Mouse (Mus musculus) brown adipose tissue, adult 24 weeks (tissue): ENCODE measurements around the gene Coq10a. TPM values are rescaled to one million over a fixed set of nuclear protein-coding genes. Genes with fewer than 3 reads are reported as not detected.
"Not testable (repeated sequence)": the region's sequence is repeated elsewhere in the genome, so short reads cannot be mapped to it uniquely, and the experiment has no call there.

Experiments used
- H3K27ac ChIP-seq: fragments of 200-500 bp; replicated peaks from 2 replicates; pipeline ENCODE4 v1.5.1; 2012; ENCODE audit warnings: low read depth, mild to moderate bottlenecking, low read length
- H3K4me1 ChIP-seq: fragments of 200-500 bp; 2 replicates; pipeline ENCODE4 v1.6.1; 2012; ENCODE audit warnings: low read length, mixed read lengths; ENCODE audit not compliant: control insufficient read depth, insufficient read depth, insufficient read length
- H3K4me3 ChIP-seq: fragments of 200-500 bp; 2 replicates; pipeline ENCODE4 v1.5.1; 2012; ENCODE audit warnings: low read depth, mild to moderate bottlenecking, low read length, moderate library complexity; ENCODE audit not compliant: insufficient read depth
- polyA plus RNA-seq: library from polyadenylated mRNA; stranded (reverse); fragments of >200 nt; gene quantifications from 2 replicates; pipeline ENCODE4 v1.2.4, GENCODE M21; 2012; ENCODE audit not compliant: missing spikeins, insufficient read depth, insufficient read length

Gene Coq10a
- polyA plus RNA-seq, 1 experiment: 173 TPM

- Histone ChIP-seq H3K27ac (peak overlapping the region; percentile 95), H3K4me1 (peaks cover 3% of the 10 kb centered on the region; the same call in 1 of the 2 replicates), H3K4me3 (peak overlapping the region; percentile 42)
Measured at GRCm38 (mm10) chr10:128340257-128340656, 28.5 kb downstream of the Coq10a start.

- Histone ChIP-seq H3K27ac (peak overlapping the region; percentile 96), H3K4me1 (no peaks in the 10 kb centered on the region), H3K4me3 (peak overlapping the region; percentile 97)
Measured at GRCm38 (mm10) chr10:128338948-128339347, 29.8 kb downstream of the Coq10a start.

- Histone ChIP-seq H3K4me3 (peak overlapping the region; percentile 97), H3K4me1 (no peaks in the 10 kb centered on the region), H3K27ac (peak overlapping the region; percentile 96)
Measured at GRCm38 (mm10) chr10:128338415-128338814, 30.4 kb downstream of the Coq10a start.

- Histone ChIP-seq H3K4me1 (no peaks in the 10 kb centered on the region), H3K4me3 (peak within 1 kb of the TSS; percentile 97), H3K27ac (peak within 1 kb of the TSS; percentile 99)
Measured at GRCm38 (mm10) chr10:128337306-128338181, 31.3 kb downstream of the Coq10a start, which contains the start of gene Cs. Gene Cs (plus strand): TSS chr10:128337734.

GRCm38 (mm10) chr10:128336597-128336996 is 32.2 kb downstream of the Coq10a start:
- Histone ChIP-seq H3K4me1 (no peaks in the 10 kb centered on the region), H3K4me3 (0 out of 2 replicates have a peak overlapping the region, but pooled peaks have one; percentile 70), H3K27ac (peak overlapping the region; percentile 99)

- Histone ChIP-seq H3K4me1 (no peaks in the 10 kb centered on the region), H3K27ac (peak overlapping the region; percentile 99), H3K4me3 (no peak overlapping the region)
Measured at GRCm38 (mm10) chr10:128336195-128336594, 32.6 kb downstream of the Coq10a start.

- Histone ChIP-seq H3K4me3 (no peak overlapping the region), H3K4me1 (no peaks in the 10 kb centered on the region), H3K27ac (no peak overlapping the region)
Measured at GRCm38 (mm10) chr10:128335582-128335981, 33.2 kb downstream of the Coq10a start.

- not testable (repeated sequence) for H3K4me3 ChIP-seq, H3K27ac ChIP-seq, H3K4me1 ChIP-seq
Measured at GRCm38 (mm10) chr10:128332358-128333249, 36.2 kb downstream of the Coq10a start.

- H3K4me3 ChIP-seq: no peak overlapping the region
- H3K27ac ChIP-seq: no peak overlapping the region
- peaks cover 5% of the 10 kb centered on the region; the same call in 1 of the 2 replicates for H3K4me1 ChIP-seq
Measured at GRCm38 (mm10) chr10:128327610-128328009, 41.2 kb downstream of the Coq10a start.

GRCm38 (mm10) chr10:128326825-128327224 is 42.0 kb downstream of the Coq10a start:
- Histone ChIP-seq H3K27ac (no peak overlapping the region), H3K4me3 (no peak overlapping the region), H3K4me1 (peaks cover 5% of the 10 kb centered on the region; the same call in 1 of the 2 replicates)

GRCm38 (mm10) chr10:128323516-128323915 is 45.3 kb downstream of the Coq10a start:
- Histone ChIP-seq H3K27ac (no peak overlapping the region), H3K4me3 (peak overlapping the region; percentile 80), H3K4me1 (peaks cover 8% of the 10 kb centered on the region; the same call in 1 of the 2 replicates)

GRCm38 (mm10) chr10:128322141-128323108 is 46.4 kb downstream of the Coq10a start, which contains the start of gene Cnpy2:
Gene Cnpy2 (plus strand): TSS chr10:128322459.
- H3K4me1 ChIP-seq: peaks cover 8% of the 10 kb centered on the region; the same call in 1 of the 2 replicates
- peak within 1 kb of the TSS; percentile 80 for H3K4me3 ChIP-seq
- peak within 1 kb of the TSS; percentile 83 for H3K27ac ChIP-seq

- Histone ChIP-seq H3K27ac (no peak overlapping the region), H3K4me1 (peaks cover 8% of the 10 kb centered on the region; the same call in 1 of the 2 replicates), H3K4me3 (peak overlapping the region; percentile 33; the same call in 1 of the 2 replicates)
Measured at GRCm38 (mm10) chr10:128321641-128322040, 47.2 kb downstream of the Coq10a start.

- Histone ChIP-seq H3K4me1 (no peaks in the 10 kb centered on the region), H3K27ac (no peak overlapping the region), H3K4me3 (no peak overlapping the region)
Measured at GRCm38 (mm10) chr10:128315578-128315977, 53.2 kb downstream of the Coq10a start.
